Comparison of ENCODE assay signal across 8 mouse cellular contexts in the genomic region with DNA sequence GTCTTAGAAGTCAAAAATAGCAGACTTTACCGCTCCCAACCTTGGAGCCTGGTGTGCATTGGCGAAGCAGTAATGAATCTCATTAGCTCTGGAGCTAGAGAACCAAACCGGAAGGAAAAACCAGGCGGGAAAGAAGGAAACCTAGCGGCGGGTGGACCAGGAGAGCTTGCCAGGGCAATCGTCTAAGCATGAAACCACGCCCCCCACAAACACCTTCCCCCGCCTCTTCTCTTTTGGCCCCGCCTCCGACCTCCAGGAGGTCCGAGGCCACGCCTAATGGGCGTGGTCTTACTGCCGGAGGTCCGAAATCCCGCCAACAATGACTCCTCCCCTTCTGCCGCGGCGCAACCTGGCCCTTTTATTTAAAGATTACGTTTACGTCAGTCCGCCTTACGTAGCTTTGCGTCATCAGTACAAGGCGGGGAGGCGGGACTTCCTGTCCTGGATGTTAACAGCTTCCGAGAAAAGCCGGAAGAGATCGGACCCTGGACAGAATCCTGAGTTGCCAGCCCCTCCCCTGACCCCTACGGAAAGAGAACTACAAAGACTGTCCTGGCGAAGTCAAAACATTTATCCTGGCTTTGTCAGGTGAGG. TPM values are rescaled to one million over a fixed set of nuclear protein-coding genes. Genes with fewer than 3 reads are reported as not detected.
DNase-seq lines count a peak whose midpoint lies in the region; ATAC-seq lines count a peak whose summit lies in the region.

A gene (plus strand): TSS at position 431 of the 594 bp plus-strand sequence.

- H3K9ac ChIP-seq in hindbrain, embryonic 14.5 days, result peak within 1 kb of the TSS; percentile 77

- DNase-seq in R1 (ENCODE audit: low read depth, low spot score), result peak; percentile 99
- DNase-seq in cerebellum, postnatal 25 days, result peak; percentile 94 to 96
- DNase-seq in frontal cortex, postnatal 25 days (ENCODE audit: low spot score in 2 of 2), result peak; percentile 93 to 95
- DNase-seq in hindbrain, embryonic 14.5 days (ENCODE audit: low spot score), result peak; percentile 99
- peak; percentile 92 to 94 for DNase-seq in layer of hippocampus, postnatal 36 days
- peak; percentile 99 for DNase-seq in lung, postnatal 36 days
- peak; percentile 99 for DNase-seq in retina, postnatal 1 day
- DNase-seq in urinary bladder, adult 18-20 months (ENCODE audit: low spot score in 2 of 2), result peak; percentile 88 to 95

- H3K4me2 ChIP-seq in hindbrain, embryonic 14.5 days (replicated peaks), result peak within 1 kb of the TSS; percentile 71

- H3K4me3 ChIP-seq in hindbrain, embryonic 14.5 days (replicated peaks; ENCODE audit: low read length), result peak within 1 kb of the TSS; percentile 63

- H3K9me3 ChIP-seq in hindbrain, embryonic 14.5 days (ENCODE audit: control insufficient read depth, low read length), result no peaks in the 10 kb centered on the region

- peak within 1 kb of the TSS; percentile 82 for H3K27ac ChIP-seq in hindbrain, embryonic 14.5 days

- peaks cover 12% of the 10 kb centered on the region for H3K4me1 ChIP-seq in hindbrain, embryonic 14.5 days (replicated peaks; ENCODE audit: control insufficient read depth, insufficient read depth, low read length)

- WGBS in hindbrain, embryonic 14.5 days, result under 1% methylated on average over 32 of the region's 32 CpGs

- no peaks in the 10 kb centered on the region for H3K27me3 ChIP-seq in hindbrain, embryonic 14.5 days (ENCODE audit: control insufficient read depth, insufficient read depth, low read length)

- peaks cover 25% of the 10 kb centered on the region for H3K36me3 ChIP-seq in hindbrain, embryonic 14.5 days (replicated peaks; ENCODE audit: control insufficient read depth, insufficient read depth)

- ATAC-seq in hindbrain, embryonic 14.5 days (ENCODE audit: low FRiP score), result peak; percentile 92

RNA-seq across cellular contexts. Expression of the gene that starts here (rescaled TPM):
- 74.3 and 77.8 TPM in 2 replicates for polyA plus RNA-seq in hindbrain, embryonic 14.5 days (2014; fragmentation: Nextera tagmentation; extraction: Ambion mirVana)
- total RNA-seq in layer of hippocampus, postnatal 36 days (2021), result 10 to 100 TPM; 64.2 to 64.8 TPM

Comparison
In these comparisons a context has a peak if more than half of its experiments do, and no peak if none do; other contexts are left out.
1. Peak in every context shown above with its lines: DNase-seq, ATAC-seq, H3K4me3 ChIP-seq and H3K27ac ChIP-seq.